Mouse (Mus musculus): ENCODE results near the gene Polr2a. TPM values are rescaled to one million over a fixed set of nuclear protein-coding genes. Genes with fewer than 3 reads are reported as not detected.

Gene Polr2a
- total and polyA plus RNA-seq, 3 experiments, result 16.6 to 193 (median 73.9) TPM

GRCm38 (mm10) chr11:69760901-69761200 lies 2.4 kb upstream of the Polr2a start:
- no peak for DNase-seq (ENCODE audit: low read depth, low spot score)
- Histone ChIP-seq H3K9ac (ENCODE audit: control insufficient read depth, low read depth, low read length, poor library complexity, severe bottlenecking) (no peak overlapping the region), H3K27me3 (ENCODE audit: control insufficient read depth in 1 of 2, insufficient read depth in 2 of 2, low read length in 2 of 2) (no peaks in the 10 kb centered on the region), H3K4me3 (ENCODE audit: control insufficient read depth in 1 of 2, insufficient read depth in 1 of 2, low read depth in 2 of 2, low read length in 2 of 2) (no peak overlapping the region), H3K36me3 (ENCODE audit: control insufficient read depth in 1 of 2, insufficient read depth in 2 of 2, low read length in 2 of 2) (peaks cover 0 to 12% of the 10 kb centered on the region in 2 experiments; a peak in 2 of 4 replicates), H3K9me3 (replicated peaks; ENCODE audit: insufficient read depth, low read length) (no peaks in the 10 kb centered on the region), H3K79me2 (ENCODE audit: control insufficient read depth, insufficient read depth, low read length, poor library complexity) (peaks cover 20% of the 10 kb centered on the region), H3K27ac (ENCODE audit: control insufficient read depth, low read depth, low read length) (no peak overlapping the region), H3K4me1 (ENCODE audit: control insufficient read depth in 1 of 2, insufficient read depth in 2 of 2, low read length in 2 of 2) (peaks cover 6 to 26% of the 10 kb centered on the region in 2 experiments)
- TF ChIP-seq RCOR1 (IDR thresholded peaks at IDR 0.05; ENCODE audit: low read depth, low read length) (no peak), E2F4 (IDR thresholded peaks at IDR 0.05; ENCODE audit: borderline replicate concordance, low read depth, low read length) (no peak), TBP (IDR thresholded peaks at IDR 0.05; ENCODE audit: low read depth, low read length) (no peak), TAL1 (IDR thresholded peaks at IDR 0.05; ENCODE audit: low read length) (no peak), JUND (IDR thresholded peaks at IDR 0.05; ENCODE audit: low read depth, low read length) (no peak), MYC (IDR thresholded peaks at IDR 0.05; ENCODE audit: low read depth, low read length) (no peak), CHD2 (IDR thresholded peaks at IDR 0.05; ENCODE audit: low read length) (no peak), UBTF (IDR thresholded peaks at IDR 0.05; ENCODE audit: borderline replicate concordance, insufficient read depth, low read depth, low read length) (no peak), POLR2A (IDR thresholded peaks at IDR 0.05; ENCODE audit: control insufficient read depth in 1 of 2, insufficient read depth in 1 of 2, low read depth in 1 of 2, low read length in 2 of 2, poor library complexity in 1 of 2) (no peak), NRF1 (IDR thresholded peaks at IDR 0.05; ENCODE audit: insufficient read depth, low read depth, low read length, poor library complexity, severe bottlenecking) (no peak), MYB (IDR thresholded peaks at IDR 0.05; ENCODE audit: low read depth, low read length) (no peak), ZC3H11A (IDR thresholded peaks at IDR 0.05; ENCODE audit: low read depth, low read length) (no peak), USF2 (IDR thresholded peaks at IDR 0.05; ENCODE audit: borderline replicate concordance in 1 of 2, insufficient read depth in 1 of 2, low read depth in 1 of 2, low read length in 2 of 2) (no peak), EP300 (IDR thresholded peaks at IDR 0.05; ENCODE audit: low read depth in 1 of 2, low read length in 2 of 2) (no peak), MXI1 (IDR thresholded peaks at IDR 0.05; ENCODE audit: low read depth, low read length) (no peak), GATA1 (IDR thresholded peaks at IDR 0.05; ENCODE audit: low read depth, low read length) (no peak), ZMIZ1 (IDR thresholded peaks at IDR 0.05; ENCODE audit: low read depth, low read length) (no peak), SIN3A (IDR thresholded peaks at IDR 0.05; ENCODE audit: low read length) (no peak), GABPA (IDR thresholded peaks at IDR 0.05; ENCODE audit: low read depth, low read length) (no peak), POLR2AphosphoS5 (IDR thresholded peaks at IDR 0.05; ENCODE audit: borderline replicate concordance, low read depth, low read length) (no peak)
